Mouse (Mus musculus) heart, adult 2 months (tissue): ENCODE measurements around the gene Kmt2c. TPM values are rescaled to one million over a fixed set of nuclear protein-coding genes. Genes with fewer than 3 reads are reported as not detected.

Source experiments
- DNase-seq, 2 experiments: peaks; one replicate each; pipeline ENCODE4 v3.0.0; 2021
- H3K27ac ChIP-seq: fragments of 200-600 bp; 2 replicates; pipeline ENCODE4 v1.8.1; 2022
- H3K27me3 ChIP-seq: fragments of 200-500 bp; 2 replicates; pipeline ENCODE4 v1.6.1; 2012; ENCODE audit warnings: mild to moderate bottlenecking, low read length, inconsistent platforms, mixed read lengths; ENCODE audit not compliant: control insufficient read depth, insufficient read depth
- H3K36me3 ChIP-seq: fragments of 200-500 bp; 2 replicates; pipeline ENCODE4 v1.6.1; 2012; ENCODE audit warnings: low read length, inconsistent platforms; ENCODE audit not compliant: control insufficient read depth, insufficient read depth
- H3K4me1 ChIP-seq: fragments of 200-500 bp; 2 replicates; pipeline ENCODE4 v1.6.1; 2011; ENCODE audit warnings: low read length; ENCODE audit not compliant: control insufficient read depth, insufficient read depth
- H3K4me3 ChIP-seq: fragments of 200-600 bp; 2 replicates; pipeline ENCODE4 v1.8.1; 2022
- H3K79me2 ChIP-seq: fragments of 200-500 bp; replicated peaks from 2 replicates; pipeline ENCODE4 v1.6.1; 2012; ENCODE audit warnings: mild to moderate bottlenecking, inconsistent platforms, low read length, moderate library complexity, mixed read lengths; ENCODE audit not compliant: control insufficient read depth, insufficient read depth
- H3K9ac ChIP-seq: fragments of 200-500 bp; 2 replicates; pipeline ENCODE4 v1.6.1; 2012; ENCODE audit warnings: low read depth, mild to moderate bottlenecking, control low read depth, inconsistent platforms, low read length, mixed read lengths
- CTCF ChIP-seq: fragments of 200-600 bp; IDR thresholded peaks from 2 replicates; pipeline ENCODE4 v1.8.1; 2022; ENCODE audit warnings: antibody characterized with exemption, mild to moderate bottlenecking, moderate library complexity
- EP300 ChIP-seq: fragments of 200-500 bp; IDR thresholded peaks from 2 replicates; pipeline ENCODE4 v1.6.1; 2011; ENCODE audit warnings: low read depth, low read length, control low read depth; ENCODE audit not compliant: insufficient read depth
- POLR2A ChIP-seq: fragments of 200-500 bp; IDR thresholded peaks from 2 replicates; pipeline ENCODE4 v1.6.1; 2011; ENCODE audit warnings: mild to moderate bottlenecking, low read depth, low read length, control low read depth; ENCODE audit not compliant: insufficient read depth
- WGBS: fragments of 180-500 bp; shearing (Covaris S2); methylation state at CpG from one replicate; pipeline ENCODE4 v1.1.7; 2018; 5-methylcytosine and 5-hydroxymethylcytosine counted together
- intact Hi-C: fragments of 180-260 bp; cut with DNase I; formaldehyde crosslinking; loops from one replicate; pipeline ENCODE4 v1.15.1; 2025
- polyA plus RNA-seq: library from polyadenylated mRNA; depleted of rRNA; stranded (reverse); fragments of >200 nt; gene quantifications from 2 replicates; pipeline ENCODE4 v1.2.3, GENCODE M21; 2012
- total RNA-seq, 2 experiments: library from RNA; stranded (reverse); gene quantifications; 2 replicates each; pipeline ENCODE4 v1.2.3; 2021

Gene Kmt2c
- total and polyA plus RNA-seq, 3 experiments, result 11.6 to 44.0 (median 43.0) TPM

DNA sequence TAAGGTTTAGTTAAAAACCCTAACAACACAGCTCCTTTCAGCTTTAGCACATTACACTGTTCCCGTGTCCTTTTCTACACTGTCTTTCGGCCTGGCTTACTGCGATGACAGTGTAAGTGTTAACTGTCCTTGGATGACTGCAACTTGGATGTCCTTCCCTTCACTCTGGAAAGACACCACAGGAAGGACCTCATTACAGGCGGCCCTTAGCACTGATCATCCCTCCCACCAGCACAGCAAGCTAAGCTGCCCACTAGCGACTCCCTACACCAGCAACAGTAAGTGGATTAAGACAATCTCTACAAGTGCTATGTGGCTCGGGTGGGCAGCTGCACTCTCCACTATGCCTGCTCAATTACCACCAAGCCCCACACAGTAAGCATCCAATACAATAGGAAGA lies 222.2 kb downstream of the Kmt2c start:
- TF ChIP-seq POLR2A (no peak), EP300 (no peak), CTCF (no peak)
- intact Hi-C loops, result no loop called here
- Histone ChIP-seq H3K4me1 (no peaks in the 10 kb centered on the region; the same call in 1 of the 2 replicates), H3K4me3 (no peak overlapping the region), H3K36me3 (peaks cover 5% of the 10 kb centered on the region), H3K79me2 (no peaks in the 10 kb centered on the region), H3K27me3 (no peaks in the 10 kb centered on the region), H3K27ac (no peak overlapping the region; the same call in 1 of the 2 replicates), H3K9ac (no peak overlapping the region)
- DNase-seq, result no peak
- 64% methylated on average over 6 of the region's 6 CpGs for WGBS

DNA sequence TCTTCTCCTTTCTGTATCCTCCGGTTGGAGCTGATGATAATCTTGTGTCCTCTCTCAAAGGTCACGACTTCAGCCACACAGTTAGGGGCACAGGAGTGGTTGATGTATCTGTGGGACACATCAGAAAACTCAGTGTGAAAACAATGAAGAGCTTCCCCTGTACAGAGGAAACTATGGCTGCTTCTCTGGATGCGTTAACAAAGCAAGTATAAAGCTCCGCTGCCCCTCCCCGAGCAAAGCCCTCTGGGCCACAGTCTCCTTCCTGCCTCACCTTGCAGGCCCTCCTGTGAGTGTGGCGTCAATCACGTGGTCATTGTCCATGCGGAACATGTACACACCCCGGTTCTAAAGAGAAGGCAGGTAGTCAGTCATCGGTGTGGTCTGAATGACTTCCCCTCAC lies 223.0 kb downstream of the Kmt2c start:
- H3K27ac ChIP-seq, result no peak overlapping the region
- H3K27me3 ChIP-seq, result no peaks in the 10 kb centered on the region
- H3K4me3 ChIP-seq, result no peak overlapping the region
- H3K79me2 ChIP-seq, result no peaks in the 10 kb centered on the region
- WGBS, result 85% methylated on average over 10 of the region's 10 CpGs
- no peak overlapping the region for H3K9ac ChIP-seq
- H3K36me3 ChIP-seq, result peaks cover 2% of the 10 kb centered on the region
- intact Hi-C loops, result no loop called here
- DNase-seq, result no peak
- TF ChIP-seq CTCF (no peak), POLR2A (no peak), EP300 (no peak)
- no peaks in the 10 kb centered on the region; the same call in 1 of the 2 replicates for H3K4me1 ChIP-seq

DNA sequence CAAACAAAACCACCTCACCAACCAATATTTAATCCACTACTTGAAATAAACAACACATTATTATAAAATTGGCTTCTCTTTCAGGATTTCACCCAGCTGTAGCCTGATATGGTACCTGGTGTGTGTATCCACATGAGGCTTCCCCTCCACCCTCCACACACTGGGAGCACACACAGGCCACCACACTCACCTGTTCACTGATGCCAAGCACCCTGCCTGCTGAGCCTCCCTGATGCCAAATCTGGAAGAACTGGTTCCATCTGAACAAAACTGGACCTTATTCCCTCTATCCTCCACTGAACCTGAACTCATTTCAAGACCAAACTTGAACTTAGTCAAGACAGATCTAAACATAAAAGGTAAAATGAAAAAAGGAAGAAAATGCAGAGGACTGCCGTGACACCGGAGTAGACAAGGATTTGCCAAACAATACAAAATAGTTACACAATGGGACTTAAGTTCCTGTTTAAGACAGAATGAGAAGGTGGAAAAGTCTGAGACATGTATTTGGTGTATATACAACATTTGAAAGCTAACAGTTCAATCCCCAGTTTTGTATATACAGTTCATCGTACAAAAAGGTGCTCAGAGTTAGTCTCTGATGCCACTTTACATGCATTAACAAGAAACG lies 230.2 kb downstream of the Kmt2c start:
- H3K27ac ChIP-seq, result no peak overlapping the region
- no peak overlapping the region for H3K4me3 ChIP-seq
- H3K4me1 ChIP-seq, result no peaks in the 10 kb centered on the region
- TF ChIP-seq EP300 (no peak), POLR2A (no peak), CTCF (no peak)
- H3K79me2 ChIP-seq, result no peaks in the 10 kb centered on the region
- H3K9ac ChIP-seq, result no peak overlapping the region
- WGBS, result 86% methylated on average over 4 of the region's 4 CpGs
- H3K27me3 ChIP-seq, result no peaks in the 10 kb centered on the region
- intact Hi-C loops, result no loop called here
- H3K36me3 ChIP-seq, result no peaks in the 10 kb centered on the region
- no peak for DNase-seq

DNA sequence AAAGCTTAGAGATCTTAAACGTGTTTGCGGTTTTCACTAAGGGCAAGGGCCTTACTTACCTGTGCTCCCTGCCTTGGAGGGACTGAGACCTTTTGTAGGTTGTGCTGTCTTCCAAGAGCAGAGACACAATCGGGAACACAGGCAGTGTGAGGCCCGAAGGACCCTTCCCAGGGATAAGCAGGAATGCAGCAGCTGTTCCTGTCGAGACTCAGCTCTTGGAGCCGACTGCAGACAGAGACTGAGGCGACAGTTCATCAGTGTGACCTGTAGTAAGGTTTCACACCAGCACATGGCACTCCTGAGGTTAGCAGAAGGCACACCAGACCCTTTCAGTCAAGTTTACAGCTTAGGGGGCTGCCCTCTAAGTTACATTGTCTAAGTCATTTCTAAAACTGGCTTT lies 236.3 kb downstream of the Kmt2c start:
- Histone ChIP-seq H3K27ac (no peak overlapping the region), H3K4me1 (no peaks in the 10 kb centered on the region), H3K27me3 (no peaks in the 10 kb centered on the region), H3K4me3 (no peak overlapping the region), H3K79me2 (no peaks in the 10 kb centered on the region), H3K9ac (no peak overlapping the region), H3K36me3 (no peaks in the 10 kb centered on the region)
- 72% methylated on average over 7 of the region's 7 CpGs for WGBS
- intact Hi-C loops, result no loop called here
- TF ChIP-seq EP300 (no peak), CTCF (no peak), POLR2A (no peak)
- no peak for DNase-seq

DNA sequence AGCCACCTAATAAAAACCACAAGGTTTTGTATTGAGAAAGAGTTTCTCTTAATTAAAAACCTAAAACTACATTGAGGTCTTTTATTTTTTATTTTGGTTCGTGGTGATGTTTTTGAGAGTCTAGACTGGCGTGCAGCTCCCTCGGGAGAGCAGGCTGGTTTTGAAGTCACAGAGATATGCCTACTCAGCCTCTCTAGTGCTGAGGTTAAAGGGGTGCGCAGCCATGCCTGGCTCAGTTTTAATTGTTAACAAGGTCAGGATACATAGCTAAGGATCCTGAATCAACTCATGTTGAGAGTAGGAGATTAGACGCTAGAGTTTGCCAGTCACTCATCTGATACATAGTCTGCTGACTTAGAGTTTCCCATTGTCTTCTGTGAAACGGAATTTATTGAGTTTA lies 237.1 kb downstream of the Kmt2c start:
- Histone ChIP-seq H3K9ac (no peak overlapping the region), H3K27ac (no peak overlapping the region), H3K79me2 (no peaks in the 10 kb centered on the region), H3K4me3 (no peak overlapping the region), H3K36me3 (no peaks in the 10 kb centered on the region), H3K4me1 (no peaks in the 10 kb centered on the region), H3K27me3 (no peaks in the 10 kb centered on the region)
- no peak for DNase-seq
- 78% methylated on average over 6 of the region's 6 CpGs for WGBS
- intact Hi-C loops, result no loop called here
- TF ChIP-seq POLR2A (no peak), CTCF (no peak), EP300 (no peak)

DNA sequence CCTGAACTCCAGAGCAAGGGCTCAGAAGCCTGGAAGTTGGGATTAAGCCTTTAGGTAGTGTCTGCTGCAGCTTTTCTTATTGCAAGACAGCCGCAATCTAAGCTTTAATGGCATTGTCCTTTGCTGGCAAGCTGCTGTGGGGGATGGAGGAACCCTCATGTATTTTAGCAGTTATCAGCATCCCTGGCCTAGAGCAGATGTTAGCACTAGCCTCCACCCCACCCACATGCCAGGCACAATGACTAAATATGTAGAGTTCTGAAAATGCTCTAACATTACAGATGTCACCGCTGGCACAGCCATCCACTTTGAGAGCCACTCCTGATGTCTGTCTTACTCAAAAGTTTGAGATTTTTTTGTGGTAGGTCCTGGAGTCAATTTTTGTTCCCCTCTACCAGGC lies 241.9 kb downstream of the Kmt2c start:
- no peak overlapping the region for H3K9ac ChIP-seq
- no peaks in the 10 kb centered on the region for H3K27me3 ChIP-seq
- 91% methylated on average over 2 of the region's 2 CpGs for WGBS
- peaks cover 8% of the 10 kb centered on the region for H3K36me3 ChIP-seq
- H3K27ac ChIP-seq, result no peak overlapping the region
- intact Hi-C loops, result no loop called here
- no peaks in the 10 kb centered on the region for H3K4me1 ChIP-seq
- no peaks in the 10 kb centered on the region for H3K79me2 ChIP-seq
- TF ChIP-seq EP300 (no peak), POLR2A (no peak), CTCF (no peak)
- no peak for DNase-seq
- H3K4me3 ChIP-seq, result no peak overlapping the region
